Mouse (Mus musculus): ENCODE measurements around the gene Slc35f1. TPM values are rescaled to one million over a fixed set of nuclear protein-coding genes. Genes with fewer than 3 reads are reported as not detected.
A peak's percentile ranks its signal among the peaks of the same experiment; 100 is the strongest.

Slc35f1 gene
- polyA plus RNA-seq, 1 experiment from 2014 or later = 0.02 TPM

- Histone ChIP-seq H3K36me3 (replicated peaks; ENCODE audit: insufficient read depth, low read length) (no peaks in the 10 kb centered on the region), H3K4me2 (ENCODE audit: low read depth, low read length) (no peak overlapping the region), H3K4me3 (ENCODE audit: low read depth, low read length) (no peak overlapping the region), H3K4me1 (ENCODE audit: insufficient read depth) (no peaks in the 10 kb centered on the region), H3K9ac (replicated peaks) (no peak overlapping the region), H3K27me3 (ENCODE audit: insufficient read depth, low read length) (no peaks in the 10 kb centered on the region), H3K9me3 (ENCODE audit: low read length) (no peaks in the 10 kb centered on the region), H3K27ac (ENCODE audit: low read depth) (no peak overlapping the region)
- TF ChIP-seq EP300 (IDR thresholded peaks at IDR 0.05; ENCODE audit: low read depth) (no peak), CTCF (IDR thresholded peaks at IDR 0.05; ENCODE audit: low read depth) (no peak)
- no peak for ATAC-seq
- DNase-seq = no peak
- WGBS (ENCODE audit: insufficient replicate concordance) = 30% methylated on average over 1 of the region's 1 CpGs
These were observed 344.9 kb downstream of the Slc35f1 start for GRCm38 (mm10) chr10:53035202-53035601.

- no peak overlapping the region for H3K4me2 ChIP-seq (ENCODE audit: low read depth, low read length)
- H3K27ac ChIP-seq (ENCODE audit: low read depth) = no peak overlapping the region
- TF ChIP-seq CTCF (IDR thresholded peaks at IDR 0.05; ENCODE audit: low read depth) = no peak
- TF ChIP-seq EP300 (IDR thresholded peaks at IDR 0.05; ENCODE audit: low read depth) = no peak
- no peaks in the 10 kb centered on the region for H3K27me3 ChIP-seq (ENCODE audit: insufficient read depth, low read length)
- ATAC-seq (no peak), DNase-seq (no peak)
- H3K9me3 ChIP-seq (ENCODE audit: low read length) = no peaks in the 10 kb centered on the region
- no peak overlapping the region for H3K9ac ChIP-seq (replicated peaks)
- no peaks in the 10 kb centered on the region for H3K36me3 ChIP-seq (replicated peaks; ENCODE audit: insufficient read depth, low read length)
- H3K4me1 ChIP-seq (ENCODE audit: insufficient read depth) = no peaks in the 10 kb centered on the region
- H3K4me3 ChIP-seq (ENCODE audit: low read depth, low read length) = no peak overlapping the region
These were observed 355.6 kb downstream of the Slc35f1 start for GRCm38 (mm10) chr10:53045931-53046330.

GRCm38 (mm10) chr10:53052521-53052920 is 362.2 kb downstream of the Slc35f1 start:
- Histone ChIP-seq H3K4me2 (ENCODE audit: low read depth, low read length) (no peak overlapping the region), H3K9ac (replicated peaks) (no peak overlapping the region), H3K27ac (ENCODE audit: low read depth) (no peak overlapping the region), H3K36me3 (replicated peaks; ENCODE audit: insufficient read depth, low read length) (no peaks in the 10 kb centered on the region), H3K27me3 (ENCODE audit: insufficient read depth, low read length) (no peaks in the 10 kb centered on the region), H3K4me1 (ENCODE audit: insufficient read depth) (no peaks in the 10 kb centered on the region), H3K4me3 (ENCODE audit: low read depth, low read length) (no peak overlapping the region), H3K9me3 (ENCODE audit: low read length) (no peaks in the 10 kb centered on the region)
- ATAC-seq = no peak
- TF ChIP-seq CTCF (IDR thresholded peaks at IDR 0.05; ENCODE audit: low read depth) (no peak), EP300 (IDR thresholded peaks at IDR 0.05; ENCODE audit: low read depth) (no peak)
- no peak for DNase-seq

GRCm38 (mm10) chr10:53060745-53061144 is 370.4 kb downstream of the Slc35f1 start:
- Histone ChIP-seq H3K4me3 (ENCODE audit: low read depth, low read length) (no peak overlapping the region), H3K27me3 (ENCODE audit: insufficient read depth, low read length) (no peaks in the 10 kb centered on the region), H3K9me3 (ENCODE audit: low read length) (no peaks in the 10 kb centered on the region), H3K4me1 (ENCODE audit: insufficient read depth) (no peaks in the 10 kb centered on the region), H3K9ac (replicated peaks) (no peak overlapping the region), H3K4me2 (ENCODE audit: low read depth, low read length) (no peak overlapping the region), H3K36me3 (replicated peaks; ENCODE audit: insufficient read depth, low read length) (no peaks in the 10 kb centered on the region), H3K27ac (ENCODE audit: low read depth) (no peak overlapping the region)
- no peak for ATAC-seq
- DNase-seq = no peak
- TF ChIP-seq CTCF (IDR thresholded peaks at IDR 0.05; ENCODE audit: low read depth) (no peak), EP300 (IDR thresholded peaks at IDR 0.05; ENCODE audit: low read depth) (no peak)
- 74% methylated on average over 2 of the region's 2 CpGs for WGBS (ENCODE audit: insufficient replicate concordance)

GRCm38 (mm10) chr10:53062741-53063140 is 372.4 kb downstream of the Slc35f1 start:
- ATAC-seq (no peak), DNase-seq (no peak)
- Histone ChIP-seq H3K27me3 (ENCODE audit: insufficient read depth, low read length) (no peaks in the 10 kb centered on the region), H3K4me1 (ENCODE audit: insufficient read depth) (no peaks in the 10 kb centered on the region), H3K36me3 (replicated peaks; ENCODE audit: insufficient read depth, low read length) (no peaks in the 10 kb centered on the region), H3K4me3 (ENCODE audit: low read depth, low read length) (no peak overlapping the region), H3K9me3 (ENCODE audit: low read length) (no peaks in the 10 kb centered on the region), H3K4me2 (ENCODE audit: low read depth, low read length) (no peak overlapping the region), H3K27ac (ENCODE audit: low read depth) (no peak overlapping the region), H3K9ac (replicated peaks) (no peak overlapping the region)
- TF ChIP-seq CTCF (IDR thresholded peaks at IDR 0.05; ENCODE audit: low read depth) (no peak), EP300 (IDR thresholded peaks at IDR 0.05; ENCODE audit: low read depth) (no peak)

- H3K27me3 ChIP-seq (ENCODE audit: insufficient read depth, low read length) = no peaks in the 10 kb centered on the region
- ATAC-seq (no peak), DNase-seq (no peak)
- H3K36me3 ChIP-seq (replicated peaks; ENCODE audit: insufficient read depth, low read length) = no peaks in the 10 kb centered on the region
- H3K27ac ChIP-seq (ENCODE audit: low read depth) = no peak overlapping the region
- no peak overlapping the region for H3K4me2 ChIP-seq (ENCODE audit: low read depth, low read length)
- no peak overlapping the region for H3K4me3 ChIP-seq (ENCODE audit: low read depth, low read length)
- WGBS (ENCODE audit: insufficient replicate concordance) = 53% methylated on average over 1 of the region's 1 CpGs
- no peaks in the 10 kb centered on the region for H3K9me3 ChIP-seq (ENCODE audit: low read length)
- no peak overlapping the region for H3K9ac ChIP-seq (replicated peaks)
- TF ChIP-seq CTCF (IDR thresholded peaks at IDR 0.05; ENCODE audit: low read depth) (peak; percentile 38), EP300 (IDR thresholded peaks at IDR 0.05; ENCODE audit: low read depth) (no peak)
- no peaks in the 10 kb centered on the region for H3K4me1 ChIP-seq (ENCODE audit: insufficient read depth)
These were observed 397.5 kb downstream of the Slc35f1 start for GRCm38 (mm10) chr10:53087811-53088210.

- no peak for ATAC-seq
- H3K27ac ChIP-seq (ENCODE audit: low read depth) = no peak overlapping the region
- 64% methylated on average over 4 of the region's 4 CpGs for WGBS (ENCODE audit: insufficient replicate concordance)
- H3K4me3 ChIP-seq (ENCODE audit: low read depth, low read length) = no peak overlapping the region
- DNase-seq = no peak
- H3K4me1 ChIP-seq (ENCODE audit: insufficient read depth) = no peaks in the 10 kb centered on the region
- no peak overlapping the region for H3K4me2 ChIP-seq (ENCODE audit: low read depth, low read length)
- H3K9me3 ChIP-seq (ENCODE audit: low read length) = no peaks in the 10 kb centered on the region
- H3K36me3 ChIP-seq (replicated peaks; ENCODE audit: insufficient read depth, low read length) = no peaks in the 10 kb centered on the region
- no peak overlapping the region for H3K9ac ChIP-seq (replicated peaks)
- no peak for TF ChIP-seq EP300 (IDR thresholded peaks at IDR 0.05; ENCODE audit: low read depth)
- TF ChIP-seq CTCF (IDR thresholded peaks at IDR 0.05; ENCODE audit: low read depth) = no peak
- H3K27me3 ChIP-seq (ENCODE audit: insufficient read depth, low read length) = no peaks in the 10 kb centered on the region
These were observed 401.2 kb downstream of the Slc35f1 start for GRCm38 (mm10) chr10:53091525-53091924.

Data from liver, postnatal 0 days (tissue).